ENCODE assay signal across 15 mouse cellular contexts in genomic region chr10:116463753-116464345, GRCm38 (mm10). TPM values are rescaled to one million over a fixed set of nuclear protein-coding genes. Genes with fewer than 3 reads are reported as not detected.
DNase-seq lines count a peak whose midpoint lies in the region; ATAC-seq and TF ChIP-seq lines count a peak whose summit lies in the region.
"Had no signal": no experiment of that assay in that cellular context is flagged by ENCODE, and none has a peak within 500 bp of the region (broad histone marks: within the 10 kb centered on the region; RNA-seq: fewer than 3 reads in every experiment).

No protein-coding gene starts in this region.

- no peak overlapping the region for H3K4me3 ChIP-seq in lung, postnatal 0 days (ENCODE audit: low read depth, low read length)
- peak overlapping the region in 1 of 3 experiments; percentile 25 for H3K4me3 ChIP-seq in CH12.LX (replicated peaks in 1 of 3; ENCODE audit: low read depth in 2 of 3, low read length in 2 of 3, poor library complexity in 1 of 3)
- H3K4me3 ChIP-seq: forebrain, embryonic 15.5 days; hindbrain, embryonic 12.5 days had no signal

- DNase-seq in lung, postnatal 0 days (ENCODE audit: low spot score): no peak
- DNase-seq in lung, postnatal 14 days: no peak
- peak; percentile 87 for DNase-seq in CH12.LX (ENCODE audit: extremely low read depth)
- peak; percentile 6 for DNase-seq in MEL-GATA-1-ER (ENCODE audit: extremely low read depth, low read depth)
- peak; percentile 62 for DNase-seq in naive thymus-derived CD4-positive, alpha-beta T cell, adult 2 months (ENCODE audit: low read depth)
- DNase-seq in adrenal gland, adult 8-10 months: no peak
- no peak for DNase-seq in cerebellum, postnatal 14 days
- DNase-seq: adrenal gland, postnatal 25 days; gastrocnemius, postnatal 14 days; kidney, adult 9 months; layer of hippocampus, adult 9-11 months; lung, postnatal 10 days had no signal

- H3K4me2 ChIP-seq in lung, postnatal 0 days (replicated peaks; ENCODE audit: low read depth, low read length): no peak overlapping the region
- H3K4me2 ChIP-seq in CH12.LX (ENCODE audit: insufficient read depth, low read depth, poor library complexity, severe bottlenecking): peak overlapping the region; percentile 21; the same call in 1 of the 2 replicates
- H3K4me2 ChIP-seq: forebrain, embryonic 15.5 days; hindbrain, embryonic 12.5 days; midbrain, embryonic 11.5 days had no signal

- H3K9me3 ChIP-seq in lung, postnatal 0 days (ENCODE audit: low read length): no peaks in the 10 kb centered on the region
- no peaks in the 10 kb centered on the region for H3K9me3 ChIP-seq in CH12.LX (replicated peaks; ENCODE audit: low read length)
- H3K9me3 ChIP-seq: forebrain, embryonic 15.5 days; hindbrain, embryonic 12.5 days had no signal

- in situ Hi-C loops in CH12.LX (cut with MboI; ENCODE audit: low pct_ligation_motif_present, low pct_unique_long_range_greater_than_20kb, low sequenced_read_pairs): loop anchor here (25.0 kb wide), 2 partner anchors 127 to 373 kb away; no protein-coding TSS in a partner anchor

- H3K27ac ChIP-seq in lung, postnatal 0 days (ENCODE audit: low read length): no peak overlapping the region
- no peak overlapping the region for H3K27ac ChIP-seq in CH12.LX (ENCODE audit: insufficient read depth, low read depth)
- H3K27ac ChIP-seq: forebrain, embryonic 15.5 days; hindbrain, embryonic 12.5 days had no signal

- dilution Hi-C loops in CH12.LX (cut with MboI; ENCODE audit: extremely low pct_ligation_motif_present, extremely low pct_unique_long_range_greater_than_20kb, low sequenced_read_pairs): no loop called here

- WGBS in lung, postnatal 0 days: 92% methylated on average over 12 of the region's 12 CpGs

- no peaks in the 10 kb centered on the region for H3K27me3 ChIP-seq in lung, postnatal 0 days (replicated peaks; ENCODE audit: insufficient read depth, low read length)
- H3K27me3 ChIP-seq in CH12.LX (replicated peaks): no peaks in the 10 kb centered on the region
- H3K27me3 ChIP-seq: forebrain, embryonic 15.5 days; hindbrain, embryonic 12.5 days had no signal

- TF ChIP-seq POLR2A in CH12.LX (IDR thresholded peaks at IDR 0.05; ENCODE audit: low read depth, low read length): 0 out of 2 replicates have a peak, but pooled peaks have one; percentile 20

- no peaks in the 10 kb centered on the region for H3K4me1 ChIP-seq in lung, postnatal 0 days (ENCODE audit: insufficient read depth, low read depth, low read length)
- H3K4me1 ChIP-seq in CH12.LX (ENCODE audit: control insufficient read depth in 1 of 2, insufficient read depth in 2 of 2): peaks cover 0 to 2% of the 10 kb centered on the region in 2 experiments; a peak in 1 of 4 replicates
- H3K4me1 ChIP-seq: forebrain, embryonic 15.5 days; hindbrain, embryonic 12.5 days had no signal

- no peaks in the 10 kb centered on the region for H3K36me3 ChIP-seq in lung, postnatal 0 days (ENCODE audit: insufficient read depth, low read length)
- no peaks in the 10 kb centered on the region for H3K36me3 ChIP-seq in CH12.LX (replicated peaks in 1 of 2; ENCODE audit: control insufficient read depth in 1 of 2, insufficient read depth in 1 of 2, low read length in 1 of 2)
- H3K36me3 ChIP-seq: forebrain, embryonic 15.5 days had no signal

- H3K9ac ChIP-seq in lung, postnatal 0 days (replicated peaks; ENCODE audit: low read depth): no peak overlapping the region
- H3K9ac ChIP-seq in CH12.LX (ENCODE audit: insufficient read depth, low read depth): peak overlapping the region; percentile 47; the same call in 1 of the 2 replicates
- H3K9ac ChIP-seq: forebrain, embryonic 15.5 days; hindbrain, embryonic 12.5 days had no signal

- no peak for ATAC-seq in lung, postnatal 0 days
- ATAC-seq: forebrain, embryonic 15.5 days had no signal

- no peak for TF ChIP-seq EP300 in lung, postnatal 0 days (IDR thresholded peaks at IDR 0.05)
- no peak for TF ChIP-seq EP300 in CH12.LX (IDR thresholded peaks at IDR 0.05; ENCODE audit: low read length)

- TF ChIP-seq RAD21 in CH12.LX (IDR thresholded peaks at IDR 0.05; ENCODE audit: low read depth, low read length): peak; percentile 96

- TF ChIP-seq CTCF in lung, postnatal 0 days (IDR thresholded peaks at IDR 0.05): peak; percentile 17; the same call in 1 of the 2 replicates
- TF ChIP-seq CTCF in CH12.LX (conservative IDR thresholded peaks at IDR 0.05 in 1 of 2, IDR thresholded peaks at IDR 0.05 in 1 of 2; ENCODE audit: low read depth in 2 of 2, low read length in 2 of 2): peak; percentile 44 to 93

- no peaks in the 10 kb centered on the region for H3K79me2 ChIP-seq in CH12.LX (replicated peaks; ENCODE audit: control insufficient read depth, extremely low read depth, insufficient read depth, poor library complexity, severe bottlenecking)

TF ChIP-seq in CH12.LX, 34 proteins besides CTCF, POLR2A, EP300 and RAD21:
- no peak for TF ChIP-seq RCOR1 (conservative IDR thresholded peaks at IDR 0.05; ENCODE audit: low read depth, low read length)
- TF ChIP-seq MAZ (IDR thresholded peaks at IDR 0.05; ENCODE audit: low read depth, low read length): no peak
- peak; percentile 80 for TF ChIP-seq SIN3A (IDR thresholded peaks at IDR 0.05; ENCODE audit: low read length)
- TF ChIP-seq CHD1 (IDR thresholded peaks at IDR 0.05; ENCODE audit: low read depth, low read length): no peak
- TF ChIP-seq TBP (conservative IDR thresholded peaks at IDR 0.05; ENCODE audit: low read depth, low read length): 0 out of 2 replicates have a peak, but pooled peaks have one; percentile 39
- TF ChIP-seq ZC3H11A (IDR thresholded peaks at IDR 0.05; ENCODE audit: low read depth, low read length): 0 out of 2 replicates have a peak, but pooled peaks have one; percentile 40
- TF ChIP-seq MAFK (IDR thresholded peaks at IDR 0.05; ENCODE audit: insufficient replicate concordance, low read length): no peak
- TF ChIP-seq ZMIZ1 (IDR thresholded peaks at IDR 0.05; ENCODE audit: low read depth, low read length): no peak
- no peak for TF ChIP-seq GABPA (IDR thresholded peaks at IDR 0.05; ENCODE audit: insufficient replicate concordance, low read depth, low read length)
- TF ChIP-seq MXI1 (IDR thresholded peaks at IDR 0.05; ENCODE audit: low read depth, low read length): peak; percentile 51; the same call in 1 of the 2 replicates
- TF ChIP-seq JUN (IDR thresholded peaks at IDR 0.05; ENCODE audit: insufficient read depth, low read depth, low read length): peak; percentile 56; the same call in 1 of the 2 replicates
- TF ChIP-seq MAX (IDR thresholded peaks at IDR 0.05; ENCODE audit: low read length): peak; percentile 82
- peak; percentile 38 for TF ChIP-seq HCFC1 (IDR thresholded peaks at IDR 0.05; ENCODE audit: low read depth, low read length)
- TF ChIP-seq NELFE (IDR thresholded peaks at IDR 0.05; ENCODE audit: low read depth, low read length): 0 out of 2 replicates have a peak, but pooled peaks have one; percentile 37
- no peak for TF ChIP-seq PAX5 (IDR thresholded peaks at IDR 0.05; ENCODE audit: low read length)
- peak; percentile 41; the same call in 1 of the 2 replicates for TF ChIP-seq TCF12 (IDR thresholded peaks at IDR 0.05; ENCODE audit: low read depth, low read length)
- no peak for TF ChIP-seq MEF2A (IDR thresholded peaks at IDR 0.05; ENCODE audit: borderline replicate concordance, low read depth, low read length)
- TF ChIP-seq ELF1 (IDR thresholded peaks at IDR 0.05; ENCODE audit: low read depth, low read length): no peak
- TF ChIP-seq CHD2 (IDR thresholded peaks at IDR 0.05; ENCODE audit: low read length): no peak
- TF ChIP-seq IRF4 (IDR thresholded peaks at IDR 0.05; ENCODE audit: low read depth, low read length): peak; percentile 76
- no peak for TF ChIP-seq E2F4 (IDR thresholded peaks at IDR 0.05; ENCODE audit: insufficient replicate concordance, low read depth, low read length)
- TF ChIP-seq KAT2A (IDR thresholded peaks at IDR 0.05; ENCODE audit: insufficient replicate concordance, low read length): no peak
- TF ChIP-seq ZNF384 (IDR thresholded peaks at IDR 0.05; ENCODE audit: low read depth, low read length): peak; percentile 74
- no peak for TF ChIP-seq USF2 (conservative IDR thresholded peaks at IDR 0.05; ENCODE audit: low read depth, low read length)
- TF ChIP-seq SMC3 (IDR thresholded peaks at IDR 0.05; ENCODE audit: low read depth, low read length): peak; percentile 97
- no peak for TF ChIP-seq POLR2AphosphoS2 (IDR thresholded peaks at IDR 0.05; ENCODE audit: low read depth, low read length)
- TF ChIP-seq UBTF (IDR thresholded peaks at IDR 0.05; ENCODE audit: low read depth, low read length): no peak
- TF ChIP-seq USF1 (IDR thresholded peaks at IDR 0.05; ENCODE audit: low read depth, low read length): no peak
- peak; percentile 71 for TF ChIP-seq JUND (conservative IDR thresholded peaks at IDR 0.05; ENCODE audit: low read depth, low read length)
- no peak for TF ChIP-seq BHLHE40 (IDR thresholded peaks at IDR 0.05; ENCODE audit: low read depth, low read length)
- no peak for TF ChIP-seq ZKSCAN1 (IDR thresholded peaks at IDR 0.05; ENCODE audit: borderline replicate concordance, low read depth, low read length)
- no peak; the same call in 1 of the 2 replicates for TF ChIP-seq ETS1 (conservative IDR thresholded peaks at IDR 0.05; ENCODE audit: low read depth, low read length)
- TF ChIP-seq NRF1 (IDR thresholded peaks at IDR 0.05; ENCODE audit: low read depth, low read length): no peak; the same call in 1 of the 2 replicates
- TF ChIP-seq MYC (IDR thresholded peaks at IDR 0.05; ENCODE audit: low read depth, low read length): peak; percentile 93
TF ChIP-seq in CH12.LX: peak in this region for 14.

RNA-seq across cellular contexts. Expression of gene Kcnmb4, which starts 9.8 kb away (rescaled TPM):
- 2.8 and 3.3 TPM in 2 replicates for polyA plus RNA-seq in lung, postnatal 0 days (2015; fragmentation: Nextera tagmentation; extraction: Ambion mirVana)
- total RNA-seq in CH12.LX (2012; rRNA removed) (1.1 TPM in 2 replicates), CH12.LX (2014; rRNA removed) (1.0 and 1.8 TPM in 2 replicates)
- 0.80 and 1.2 TPM in 2 replicates for polyA plus RNA-seq in CH12.LX (2012; ENCODE audit: insufficient read length, low read depth)
- 10 to 100 TPM in 2 of 4 experiments, 1 to 10 TPM in 1, under 1 TPM in 1; 0.84 to 12.1 (median 6.7) TPM for total RNA-seq in adrenal gland, adult 8-10 months (2022)

Comparison
In these comparisons a context has a peak if more than half of its experiments do, and no peak if none do; other contexts are left out.
1. DNase-seq: peak in CH12.LX (single experiment), MEL-GATA-1-ER (single experiment) and naive thymus-derived CD4-positive, alpha-beta T cell, adult 2 months (single experiment); none in lung, postnatal 0 days (single experiment), lung, postnatal 14 days (single experiment), adrenal gland, adult 8-10 months (single experiment) and cerebellum, postnatal 14 days (0 of 2).